ENCODE assay signal across 11 mouse cellular contexts in genomic region chr1:159065024-159065423, GRCm38 (mm10).
DNase-seq lines count a peak whose midpoint lies in the region.
"Had no signal": no experiment of that assay in that cellular context is flagged by ENCODE, and none has a peak within 500 bp of the region (broad histone marks: within the 10 kb centered on the region; RNA-seq: fewer than 3 reads in every experiment).

No protein-coding gene starts in this region.

- peak; percentile 20 for DNase-seq in kidney, adult 11 months
- DNase-seq in kidney, adult 18-20 months: no peak
- peak; percentile 59 for DNase-seq in 416B (ENCODE audit: low read depth)
- DNase-seq in brain, adult 2 months (ENCODE audit: low read depth, low spot score): peak; percentile 4
- DNase-seq in kidney, adult 8-10 months: peak; percentile 10 to 23
- no peak for DNase-seq in c-Kit-positive CD71-positive TER-119-positive erythroid progenitor cells, embryonic 14.5 days (ENCODE audit: low spot score)
- DNase-seq in embryo, embryonic 9.5 days (ENCODE audit: extremely low spot score): no peak
- no peak for DNase-seq in thymus, postnatal 25 days
- DNase-seq: cerebellum, postnatal 10 days; gastrocnemius, postnatal 25 days; left cerebral cortex, postnatal 4 days had no signal

Comparison
In these comparisons a context has a peak if more than half of its experiments do, and no peak if none do; other contexts are left out.
1. DNase-seq: peak in kidney, adult 11 months (single experiment), 416B (single experiment), brain, adult 2 months (single experiment) and kidney, adult 8-10 months (2 of 2); none in kidney, adult 18-20 months (single experiment), c-Kit-positive CD71-positive TER-119-positive erythroid progenitor cells, embryonic 14.5 days (single experiment), embryo, embryonic 9.5 days (single experiment) and thymus, postnatal 25 days (single experiment).